Mouse (Mus musculus) regulatory T cell (primary cell): ENCODE measurements at regions not wholly inside any gene's neighbourhood (a gene's known extent, or its start where the extent isn't known, plus 50 kb on each side); places are given as distances from the start of the nearest gene placed in this dataset.

Experiments
- in situ Hi-C: fragments of 300-600 bp; cut with MboI, MseI; formaldehyde crosslinking; loops from one replicate; pipeline ENCODE4 v1.15.1; 2025; ENCODE audit warnings: high pct_unique_total_duplicates

DNA sequence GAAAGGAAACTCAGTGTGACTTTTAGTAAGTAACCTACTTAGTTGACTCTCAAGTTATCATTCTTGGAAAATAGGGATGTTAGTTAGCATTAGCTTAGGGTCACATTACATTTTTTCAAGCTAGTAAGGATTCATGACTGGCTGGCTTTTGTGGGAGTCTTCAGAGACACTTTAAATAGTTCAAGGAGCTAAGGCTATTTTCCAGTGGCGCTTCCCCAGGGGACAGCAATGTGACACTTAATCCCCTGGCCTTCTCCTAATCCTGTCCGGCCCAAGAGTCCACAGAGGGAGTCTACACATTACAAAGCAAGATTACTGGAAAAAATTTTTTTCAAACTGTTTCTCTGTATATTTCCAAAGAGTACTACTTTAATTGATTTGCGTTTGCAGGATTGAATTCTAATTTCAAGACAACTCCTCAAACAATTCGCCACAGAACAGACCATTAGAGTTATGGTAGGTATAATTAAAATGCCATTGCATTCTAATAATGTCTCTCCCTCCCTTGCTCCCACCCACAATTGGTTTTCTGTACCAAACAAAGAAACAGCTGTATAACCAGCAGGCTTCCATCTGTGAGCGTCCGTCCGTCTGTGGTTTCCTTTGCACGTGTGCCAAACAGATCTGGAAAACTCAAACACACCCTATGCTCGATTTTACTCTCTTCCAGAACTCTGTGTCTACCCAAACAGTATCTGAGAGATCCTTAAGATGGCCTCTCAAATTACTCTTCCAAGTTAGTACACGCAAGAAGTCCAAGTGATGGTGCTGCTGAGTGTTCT, 341.1 kb upstream of the Cd180 start:
- in situ Hi-C loops = no loop called here

DNA sequence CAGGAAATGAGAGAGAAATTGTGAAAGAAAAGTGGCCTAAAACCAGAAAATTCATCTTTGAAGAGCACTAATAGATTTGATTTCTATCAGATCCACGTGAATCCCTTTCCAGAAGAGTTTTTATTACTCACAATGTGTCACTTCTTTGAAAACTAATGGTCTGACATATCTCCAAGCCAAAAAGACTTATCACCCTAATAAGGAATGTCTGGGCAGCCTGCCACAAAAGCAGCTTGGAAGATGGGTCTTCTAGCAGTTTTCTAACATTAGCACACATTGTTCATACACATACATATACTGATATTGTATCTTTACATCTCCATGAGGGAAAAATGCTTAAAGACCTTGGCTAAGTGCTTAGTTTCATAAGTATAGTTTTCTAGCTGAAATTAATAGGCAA, 337.8 kb upstream of the Cd180 start:
- in situ Hi-C loops = no loop called here

DNA sequence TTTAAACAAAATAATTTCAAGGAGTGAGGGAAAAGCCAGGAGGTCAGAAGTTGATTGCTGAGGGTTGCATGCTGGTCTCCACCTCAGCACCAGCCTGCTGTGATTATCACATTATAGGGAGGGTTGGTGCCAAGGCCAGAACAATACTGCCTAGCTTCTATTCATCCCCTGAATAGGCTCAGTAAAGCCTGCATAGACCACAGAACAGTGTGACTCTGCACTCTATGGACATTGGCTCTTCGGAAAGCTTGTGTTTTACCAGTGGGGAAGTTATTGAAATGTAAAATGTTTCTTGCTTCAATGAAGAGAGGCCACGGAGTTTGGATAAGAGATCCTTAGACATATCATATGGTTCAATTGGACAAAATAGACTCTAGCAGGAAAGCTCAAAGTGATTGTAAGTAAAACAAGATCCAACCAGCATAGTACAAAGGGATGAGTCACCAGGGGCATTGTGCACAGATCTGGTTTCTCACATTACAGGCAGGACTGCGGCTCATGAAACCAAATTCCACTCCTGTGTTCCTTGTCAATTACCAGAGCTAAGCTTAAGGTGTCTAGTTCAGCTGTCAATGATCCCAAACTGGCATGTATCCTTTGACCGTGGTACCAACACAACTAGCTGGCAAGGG, 320.8 kb upstream of the Cd180 start:
- in situ Hi-C loops = no loop called here

DNA sequence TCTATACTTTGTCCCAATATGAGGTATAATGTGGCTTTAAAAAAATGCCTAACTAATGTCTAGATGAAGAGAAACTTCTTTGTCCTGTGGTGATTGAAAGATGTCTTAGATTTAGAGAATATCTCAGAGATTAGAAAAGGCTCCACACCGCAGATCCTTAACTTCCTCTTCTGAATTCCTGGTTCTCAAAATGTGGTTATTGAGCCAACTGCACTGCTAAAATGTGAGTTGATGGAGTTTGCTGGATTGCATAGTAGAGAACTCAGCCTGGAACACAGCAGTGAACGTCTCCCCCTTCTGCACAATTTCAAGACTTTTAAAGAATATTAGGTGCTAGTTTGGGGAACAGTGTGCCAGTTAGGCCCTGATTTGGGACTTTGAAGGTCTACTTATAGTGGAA, 312.7 kb upstream of the Cd180 start:
- in situ Hi-C loops = no loop called here

DNA sequence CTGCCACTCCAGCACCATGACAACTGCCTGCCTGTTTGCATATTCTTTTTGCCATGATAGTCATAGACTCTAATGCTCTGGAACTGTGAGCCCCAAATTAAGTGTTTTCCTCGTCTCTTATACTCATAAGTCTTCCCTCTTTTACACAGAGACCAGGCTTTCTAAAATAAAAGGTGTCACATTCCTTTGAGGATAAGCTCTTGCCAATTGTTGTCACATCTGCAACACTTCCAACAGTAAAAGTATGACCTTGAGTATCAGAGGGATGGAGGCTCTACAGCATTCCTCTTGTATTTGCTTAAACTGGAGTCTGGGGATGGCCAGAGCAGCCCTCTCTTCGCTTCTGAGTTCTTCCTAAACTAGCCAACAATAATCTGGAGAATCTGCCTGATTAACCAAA, 301.4 kb upstream of the Cd180 start:
- in situ Hi-C loops = no loop called here

DNA sequence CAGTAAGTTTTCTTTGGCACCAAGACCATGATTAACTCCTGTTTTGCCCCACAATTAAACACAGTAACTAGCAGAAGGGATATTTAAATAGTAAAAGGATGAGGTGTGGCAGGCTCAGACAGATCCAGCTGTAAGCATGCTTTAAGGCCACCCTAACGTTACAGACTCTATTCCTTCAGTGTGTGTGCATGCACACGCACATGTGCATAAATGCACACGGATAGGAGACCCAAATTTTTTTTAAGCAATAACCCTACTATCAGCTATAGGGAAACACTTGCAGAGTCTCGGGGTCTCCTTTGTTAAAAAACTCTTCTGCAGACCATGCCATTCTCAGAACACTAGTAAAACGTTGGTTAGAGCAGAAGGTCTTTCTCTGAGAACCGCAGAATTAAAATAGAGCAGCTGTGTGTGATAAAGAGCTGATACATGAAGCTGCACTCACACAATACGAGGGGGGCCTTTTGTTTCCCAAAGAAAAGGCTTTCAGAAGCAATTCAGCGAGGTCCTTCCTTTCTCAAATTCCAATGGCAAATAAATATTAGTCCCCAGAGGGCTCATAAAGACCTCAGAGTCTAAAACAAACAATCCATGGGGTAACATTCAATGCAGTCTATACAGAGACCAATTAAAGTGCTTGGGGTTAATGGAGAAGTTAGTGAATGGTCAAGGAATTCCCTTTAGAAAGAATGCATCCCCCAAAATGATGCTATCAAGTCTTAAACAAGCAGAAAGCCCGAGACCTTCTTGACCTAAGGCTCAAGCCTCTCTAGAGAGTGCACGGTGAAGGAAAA, 300.3 kb upstream of the Cd180 start:
- in situ Hi-C loops = no loop called here

DNA sequence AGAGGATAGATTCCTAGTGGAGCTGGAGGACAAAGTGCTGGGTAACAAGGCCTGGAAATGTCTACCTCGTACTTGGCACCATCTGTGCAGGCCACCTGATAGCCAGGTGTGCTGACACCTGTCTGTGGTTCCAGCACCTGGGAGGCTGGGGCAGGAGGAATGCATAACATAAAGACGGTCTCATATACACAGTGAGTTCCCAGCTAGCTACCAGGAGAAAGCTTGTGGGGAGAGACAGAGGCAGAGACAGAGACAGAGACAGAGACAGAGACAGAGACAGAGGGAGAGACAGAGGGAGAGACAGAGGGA, 299.7 kb upstream of the Cd180 start:
- in situ Hi-C loops = no loop called here

DNA sequence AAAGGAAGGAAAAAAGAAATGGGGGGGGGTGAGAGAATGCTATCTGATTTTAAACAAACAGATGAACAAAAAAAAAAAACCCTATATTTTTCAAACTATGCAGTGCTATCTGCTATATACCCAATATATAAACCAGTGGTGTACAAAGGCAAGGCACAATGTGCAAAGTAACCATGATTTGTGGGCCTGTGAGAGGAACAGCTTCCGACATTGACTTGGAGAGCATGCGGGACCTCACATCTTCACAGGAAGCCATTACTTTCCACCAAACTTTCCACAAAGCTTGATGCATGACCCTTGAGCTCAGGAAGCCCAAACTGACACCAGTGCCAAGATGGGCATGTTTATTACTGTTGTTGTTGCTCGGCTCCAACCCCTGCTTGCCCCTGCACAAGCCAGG, 299.3 kb upstream of the Cd180 start:
- in situ Hi-C loops = no loop called here

DNA sequence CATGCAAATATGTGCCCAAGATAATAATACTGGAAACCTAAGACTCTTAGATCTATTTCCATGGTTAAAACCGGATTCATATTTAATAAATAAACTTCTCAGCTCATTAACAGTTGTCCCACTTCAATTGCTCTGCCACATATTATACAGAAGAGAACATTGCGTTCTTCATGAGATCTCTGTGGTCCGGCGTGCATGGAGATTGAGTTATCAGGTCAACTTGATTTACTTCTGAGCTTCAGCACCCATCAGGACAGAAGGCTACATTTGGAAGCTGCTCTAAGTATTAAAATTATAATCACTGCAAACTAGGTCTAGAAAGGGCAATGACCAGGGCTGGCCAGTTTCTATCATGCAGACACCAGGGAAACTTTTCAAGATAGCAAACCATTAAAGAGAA, 295.9 kb upstream of the Cd180 start:
- in situ Hi-C loops = no loop called here

DNA sequence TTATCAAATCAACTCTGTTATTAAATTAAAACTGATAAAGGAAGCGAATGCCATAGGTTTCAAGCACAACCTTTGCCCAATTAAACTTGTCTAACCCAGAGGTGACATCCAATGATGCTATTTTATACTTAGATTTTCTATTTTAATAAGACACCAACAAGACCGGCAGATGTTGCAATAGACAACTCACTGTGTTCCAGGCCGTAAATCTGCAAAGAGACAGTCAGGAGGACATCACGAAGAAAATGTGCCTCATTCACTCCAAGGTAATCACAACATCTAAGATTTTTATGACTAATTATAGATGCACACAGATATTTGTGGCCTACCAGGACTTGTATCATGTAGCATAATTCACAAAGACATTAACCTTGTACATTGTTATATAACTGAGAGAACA, 281.5 kb upstream of the Cd180 start:
- in situ Hi-C loops = no loop called here

DNA sequence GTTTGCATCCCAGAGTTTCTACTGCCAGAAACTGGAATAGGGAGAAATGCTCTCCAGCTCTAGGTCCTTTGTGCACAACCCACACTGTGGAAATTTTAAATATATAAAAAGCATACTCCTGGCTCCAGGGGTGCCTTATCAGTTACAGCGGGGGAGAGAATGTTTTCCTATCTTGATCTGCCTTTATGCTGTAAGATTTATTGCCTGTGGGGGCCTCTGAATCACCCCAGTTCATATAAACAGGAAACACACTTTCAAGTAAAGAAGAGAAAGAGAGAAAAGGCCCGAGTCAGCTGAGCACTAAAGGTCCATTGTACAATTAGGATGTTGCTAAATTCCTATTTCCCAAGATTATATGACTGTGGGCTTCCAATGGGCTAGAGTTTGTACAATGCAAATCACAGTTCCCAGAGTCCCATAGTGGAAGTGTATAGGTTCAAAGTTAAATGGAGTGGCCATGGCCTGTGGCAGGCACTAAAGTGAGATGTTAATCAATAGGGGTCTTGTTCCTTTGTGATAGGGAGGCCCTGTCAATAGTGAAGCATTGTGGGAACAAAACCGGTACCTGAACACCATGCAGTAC, 258.9 kb upstream of the Cd180 start:
- in situ Hi-C loops = loop anchor here (25.0 kb wide), 1 partner anchor 878 kb away; no protein-coding TSS in a partner anchor

DNA sequence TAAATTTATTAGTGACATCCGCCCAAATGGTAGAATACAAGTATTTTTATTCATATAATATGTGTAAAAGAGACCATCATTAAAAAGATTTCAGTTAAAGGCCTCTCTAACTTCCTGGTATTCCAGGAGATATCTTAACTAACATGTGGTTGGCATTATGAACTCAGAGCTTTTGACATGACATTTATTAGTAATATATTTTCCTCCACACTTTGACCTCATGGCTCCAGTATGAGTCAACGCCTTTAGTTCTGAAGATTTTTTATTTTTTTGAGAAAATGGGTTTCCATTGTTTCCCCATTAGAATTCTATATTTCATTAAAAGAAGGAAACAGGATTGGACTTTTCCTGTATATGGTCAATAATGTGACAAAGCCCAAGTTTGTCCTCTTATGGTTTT, 250.7 kb upstream of the Cd180 start:
- in situ Hi-C loops = loop anchor here (25.0 kb wide), 1 partner anchor 870 kb away; no protein-coding TSS in a partner anchor

DNA sequence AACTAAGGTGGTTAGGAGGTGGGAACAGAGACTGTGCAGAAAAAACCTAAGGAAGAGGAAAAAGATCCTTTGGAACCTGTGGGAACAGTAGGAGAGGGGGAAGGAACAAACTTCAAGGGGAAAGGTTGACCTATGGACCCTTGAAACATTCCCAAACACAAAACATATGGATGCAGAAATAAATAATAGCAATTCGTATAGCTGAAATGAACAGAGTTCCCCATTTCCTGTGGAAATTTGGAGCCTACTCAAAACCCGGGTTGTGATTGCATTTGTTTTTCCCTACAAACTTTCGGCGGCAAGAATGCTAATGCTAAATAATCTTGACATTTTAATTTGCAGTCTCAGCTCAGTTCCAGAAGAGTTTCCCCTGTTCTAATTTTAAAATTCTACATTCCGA, 246.0 kb upstream of the Cd180 start:
- in situ Hi-C loops = loop anchor here (25.0 kb wide), 1 partner anchor 865 kb away; no protein-coding TSS in a partner anchor

DNA sequence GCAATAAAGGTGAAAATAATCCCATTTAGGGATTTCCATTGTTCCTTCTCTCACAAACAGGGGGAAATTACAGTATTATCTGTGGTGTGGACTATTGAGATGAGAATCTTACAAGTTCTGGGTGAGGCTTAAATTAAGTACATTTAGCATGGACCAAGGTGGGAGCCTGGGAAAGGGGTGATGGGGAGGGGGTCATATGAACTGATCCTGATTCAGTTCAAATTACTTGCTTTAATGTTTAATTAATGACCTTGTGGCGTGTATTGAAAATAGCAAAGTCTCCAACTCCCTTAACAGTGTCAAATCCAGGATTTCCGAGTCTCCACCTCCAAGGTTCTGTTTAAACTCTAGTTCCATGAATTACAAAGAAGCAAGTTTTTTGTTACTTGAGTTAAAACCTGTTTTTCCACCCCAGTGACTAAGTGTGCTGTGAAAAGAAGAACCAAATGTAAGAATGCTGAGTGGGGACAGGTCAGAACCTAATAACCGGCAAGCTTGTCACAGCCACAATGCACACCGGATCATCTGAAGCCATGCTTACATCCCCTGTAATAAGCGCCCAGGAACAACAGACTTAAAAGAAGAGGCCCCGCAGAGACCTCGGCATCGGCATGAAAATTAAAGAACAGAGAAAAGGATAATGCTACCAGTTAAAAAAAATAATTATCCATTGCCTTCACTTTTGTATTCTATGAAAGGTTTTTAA, 243.8 kb upstream of the Cd180 start:
- in situ Hi-C loops = loop anchor here (25.0 kb wide), 1 partner anchor 863 kb away; no protein-coding TSS in a partner anchor

DNA sequence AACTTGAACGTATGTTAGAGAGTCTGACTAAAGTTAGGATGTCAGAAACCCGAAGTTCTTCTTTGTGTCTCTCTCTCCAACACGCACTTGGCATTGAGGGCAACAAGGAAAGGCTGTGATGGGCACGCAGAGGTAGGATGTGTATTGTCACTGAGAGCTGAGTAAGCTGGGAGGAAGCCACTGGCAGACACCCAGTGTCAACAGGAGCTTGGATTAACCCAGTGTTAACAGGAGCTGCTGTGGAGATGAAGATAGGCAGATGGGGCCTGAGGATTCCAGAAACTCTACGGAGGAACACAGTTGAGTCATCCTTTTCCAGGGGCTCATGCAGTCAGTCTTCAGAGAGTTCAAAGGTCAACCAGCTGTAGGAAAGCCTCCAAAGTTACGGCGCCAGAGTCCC, 242.2 kb upstream of the Cd180 start:
- in situ Hi-C loops = no loop called here

DNA sequence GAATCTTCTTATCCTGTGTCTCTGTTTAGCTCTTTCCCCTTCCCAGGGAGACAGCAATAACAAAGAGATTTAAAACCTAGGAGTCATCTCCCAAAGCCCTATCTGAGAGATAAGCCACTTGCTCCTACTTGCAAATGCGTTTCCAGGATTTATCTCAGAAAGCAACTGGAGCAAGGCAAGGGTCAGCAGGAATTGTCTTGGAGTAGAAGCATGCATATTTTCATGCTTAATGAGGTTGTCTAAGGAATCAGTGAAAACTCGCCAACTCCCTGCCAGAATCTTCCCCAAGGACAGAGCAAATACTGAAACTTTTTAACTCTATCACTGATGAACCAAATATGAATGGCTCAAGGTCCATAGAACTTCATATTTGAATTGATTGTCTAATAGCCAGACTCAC, 234.6 kb upstream of the Cd180 start:
- in situ Hi-C loops = no loop called here

DNA sequence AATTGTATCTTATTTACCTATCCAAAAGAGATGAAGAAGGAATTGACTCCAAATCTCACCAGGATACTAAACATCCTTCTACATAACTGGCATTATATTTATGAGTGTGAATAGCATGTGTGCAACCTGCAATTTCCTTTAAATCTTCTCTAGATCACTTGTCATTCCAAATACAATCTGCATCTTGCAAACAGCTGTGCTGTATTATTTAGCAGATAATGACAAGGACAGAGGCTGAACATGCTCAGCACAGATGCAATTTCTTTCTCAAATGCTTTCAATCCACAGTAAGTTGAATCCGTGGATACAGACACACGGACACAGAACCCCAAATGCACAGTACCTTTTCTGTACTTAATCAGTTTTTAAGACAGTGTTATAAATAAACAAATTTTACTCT, 229.4 kb upstream of the Cd180 start:
- in situ Hi-C loops = no loop called here

DNA sequence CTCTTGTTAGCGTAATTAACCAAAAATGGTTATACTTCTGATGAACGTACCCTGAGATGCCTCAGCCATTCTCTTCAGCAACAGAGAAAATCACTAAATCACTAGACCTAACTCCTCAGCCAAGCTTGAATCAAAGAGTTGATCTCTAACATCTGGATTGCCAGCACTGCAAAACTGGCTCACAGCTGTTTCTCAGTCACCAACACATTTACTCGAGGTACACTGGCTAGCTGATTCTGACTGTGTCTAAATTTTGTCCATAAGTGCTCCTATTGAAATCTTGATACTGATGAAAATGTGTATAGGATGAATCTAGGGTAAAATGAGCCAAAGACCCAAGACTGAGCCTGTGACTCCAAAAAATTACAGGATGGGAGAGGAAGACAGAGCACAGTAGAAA, 211.5 kb upstream of the Cd180 start:
- in situ Hi-C loops = no loop called here

DNA sequence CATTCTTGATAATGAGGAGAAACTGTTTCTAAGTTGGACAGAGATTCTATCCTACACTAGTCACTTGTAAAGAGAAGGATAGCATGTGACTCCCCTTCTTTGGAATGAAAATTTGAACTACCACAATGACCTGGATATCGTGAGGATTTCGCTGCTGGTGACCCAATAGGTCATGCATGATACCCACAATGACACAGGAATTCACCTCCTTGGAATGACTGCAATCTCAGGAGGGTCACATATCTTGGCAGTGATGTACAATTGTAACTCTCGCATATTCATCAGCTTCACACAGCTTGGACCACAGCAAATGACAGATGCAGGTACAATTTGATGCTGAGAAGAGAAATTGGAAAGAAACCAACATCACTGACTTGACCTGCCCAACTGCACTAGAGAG, 210.9 kb upstream of the Cd180 start:
- in situ Hi-C loops = no loop called here

DNA sequence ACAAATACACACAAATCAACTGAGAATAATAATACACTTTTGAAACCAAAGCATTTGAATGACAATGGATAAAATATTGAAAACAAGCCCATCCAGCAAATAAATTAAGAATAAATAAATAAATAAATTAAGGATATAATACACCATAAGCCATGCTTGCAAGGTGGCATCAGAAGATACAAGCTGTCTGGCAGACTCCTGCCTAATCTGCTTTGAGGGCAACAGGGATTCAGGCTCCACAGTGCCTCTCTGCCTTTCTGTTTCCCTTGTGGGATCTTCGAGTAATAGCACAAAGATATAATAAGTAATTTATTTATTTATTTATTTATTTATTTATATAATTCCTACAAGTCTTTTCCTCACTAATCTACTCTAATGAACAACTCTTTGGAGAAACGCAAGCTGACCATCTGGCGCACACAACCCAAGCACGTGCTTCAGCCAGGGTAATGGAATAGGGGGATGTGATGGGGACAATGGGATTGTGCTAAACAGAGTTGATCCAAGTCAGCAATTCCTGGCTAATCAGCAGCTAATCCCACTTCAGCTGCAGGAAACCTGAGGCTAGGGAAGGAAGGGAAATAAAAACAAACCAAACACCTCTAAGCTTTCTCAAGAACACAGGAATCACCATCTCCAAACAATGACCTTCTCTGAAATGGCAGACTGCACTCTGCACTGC, 205.8 kb upstream of the Cd180 start:
- in situ Hi-C loops = no loop called here

DNA sequence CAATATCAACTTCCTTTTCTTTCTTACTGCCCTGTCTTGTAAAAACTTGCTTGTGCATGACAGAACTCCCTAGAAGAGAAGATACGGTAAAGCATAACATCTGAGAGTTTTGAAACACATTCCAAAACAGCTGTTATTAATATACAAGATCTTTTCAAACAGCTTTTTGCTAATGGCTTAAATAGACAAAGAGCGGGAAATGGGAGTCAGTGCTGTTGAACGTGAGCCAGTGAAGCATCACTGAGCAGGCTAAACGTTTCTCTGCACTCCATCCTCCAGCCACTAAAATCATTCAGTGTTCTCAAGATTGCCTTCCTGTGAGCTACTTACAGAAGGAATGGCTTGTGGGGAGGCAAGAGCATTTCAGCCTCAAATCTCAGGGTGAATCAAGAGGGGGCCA, 202.0 kb upstream of the Cd180 start:
- in situ Hi-C loops = no loop called here
